Mouse (Mus musculus) naive thymus-derived CD4-positive, alpha-beta T cell, adult 2 months (primary cell): ENCODE measurements around the gene Plxnb1.

Experiments used
- DNase-seq: peaks from one replicate; pipeline ENCODE4 v3.0.0-alpha.2; 2011; ENCODE audit warnings: low read depth

The Plxnb1 gene

DNA sequence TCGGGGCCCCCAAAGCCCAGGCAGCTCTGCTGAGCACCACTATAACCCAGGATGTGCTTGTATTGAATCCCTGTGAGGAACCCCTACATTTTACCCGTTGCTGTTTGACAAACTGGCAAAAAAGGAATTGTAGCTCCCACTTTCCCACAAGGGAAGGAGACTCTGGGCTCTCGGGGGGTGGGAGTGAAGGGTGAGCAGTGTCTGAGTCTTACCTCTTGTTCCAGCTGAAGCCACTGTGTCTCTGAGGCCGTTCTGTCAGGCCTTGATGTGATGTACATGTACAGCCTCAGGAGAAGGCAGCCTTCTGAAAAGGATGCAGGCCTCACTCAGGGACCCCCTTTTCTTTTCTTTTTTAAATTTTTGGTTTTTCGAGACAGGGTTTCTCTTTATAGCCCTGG lies 34.3 kb upstream of the Plxnb1 start:
- DNase-seq: no peak

GRCm38 (mm10) chr9:109068095-109068735 lies 27.0 kb upstream of the Plxnb1 start:
- peak; percentile 33 for DNase-seq

DNA sequence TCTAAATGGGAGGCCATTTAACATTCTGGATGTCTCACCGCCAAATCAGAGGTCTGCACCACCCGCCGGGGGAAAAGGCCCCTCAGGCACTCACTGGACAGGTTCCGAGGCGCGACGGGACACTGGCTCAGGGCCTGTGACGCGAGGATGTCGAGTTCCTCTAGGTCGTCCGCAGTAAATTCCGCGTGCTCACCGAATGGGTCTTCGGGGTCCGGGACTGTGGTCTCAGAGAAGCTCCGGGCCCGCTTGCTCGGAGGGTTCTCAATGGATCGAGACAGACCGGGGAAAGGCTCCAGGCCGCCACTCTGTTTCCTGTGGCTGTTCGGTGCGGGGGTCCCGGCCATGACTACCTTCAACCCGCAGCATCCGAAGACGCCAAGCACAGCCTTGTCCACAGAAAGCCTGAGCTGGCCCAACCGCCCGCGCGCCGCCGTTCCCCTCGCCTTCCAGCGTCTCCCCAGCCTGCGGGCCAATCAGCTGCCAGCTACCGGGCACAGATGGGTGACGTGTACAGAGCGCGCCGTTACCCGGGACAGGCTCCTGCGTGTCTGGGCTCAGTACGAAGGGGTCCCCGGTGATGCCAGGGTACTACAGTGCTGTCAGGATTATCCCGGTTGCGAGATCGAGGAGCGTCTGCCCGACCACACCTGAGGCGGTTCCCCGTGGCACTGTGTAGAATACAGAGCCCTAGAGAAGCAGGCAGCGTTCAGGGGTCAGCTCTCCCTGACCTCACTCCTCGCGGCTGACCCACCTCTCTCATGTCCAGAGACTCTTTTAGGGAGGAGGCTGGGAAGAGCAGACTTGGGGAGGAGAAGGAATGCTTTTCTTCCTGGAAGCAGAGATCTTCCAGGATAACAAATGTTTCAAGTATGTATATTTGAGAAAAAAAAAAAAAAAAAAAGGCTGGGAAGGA lies 21.3 kb upstream of the Plxnb1 start, which contains the start of gene Atrip:
Atrip (minus strand) TSS at position 464 of the 913 bp plus-strand sequence.
- peak; percentile 87 for DNase-seq

DNA sequence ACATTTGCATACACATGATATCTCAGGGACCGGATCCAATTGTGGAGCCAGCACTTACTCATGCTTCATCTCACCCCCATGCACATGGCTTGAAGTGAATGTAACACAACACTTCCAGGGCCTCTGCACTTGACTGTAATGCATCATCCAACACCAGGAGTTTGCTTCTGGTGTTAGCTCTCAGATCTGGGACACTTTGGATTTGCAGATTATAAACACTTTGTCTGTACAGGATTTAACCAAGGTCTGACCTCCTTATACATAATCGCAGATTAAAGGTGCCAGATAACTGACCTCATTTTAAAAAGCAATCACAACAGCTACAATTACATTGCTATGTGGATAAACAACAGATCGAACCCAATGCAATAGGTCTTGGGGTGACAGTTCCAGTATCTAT lies 14.7 kb upstream of the Plxnb1 start:
- DNase-seq: no peak

DNA sequence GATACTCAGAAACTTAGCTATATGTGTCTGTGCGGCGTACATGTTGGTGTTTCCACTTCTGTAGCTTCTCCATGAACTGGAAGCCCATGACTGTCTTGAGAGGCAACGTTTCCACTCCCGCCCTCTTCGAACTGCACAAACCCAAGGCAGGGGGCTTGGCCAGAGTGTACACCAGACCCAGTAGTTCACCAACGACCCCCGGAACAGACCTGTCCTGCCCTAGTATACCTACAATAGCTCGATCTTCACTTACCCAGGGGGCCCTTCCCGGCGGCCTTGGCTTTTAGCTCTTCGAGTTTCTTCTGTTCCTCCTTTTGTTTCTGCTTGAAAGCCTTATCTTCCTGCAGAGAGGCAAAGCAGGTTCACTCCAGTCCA lies 13.5 kb upstream of the Plxnb1 start:
- no peak for DNase-seq

GRCm38 (mm10) chr9:109082124-109082800 lies 12.9 kb upstream of the Plxnb1 start, which contains the start of the genes Ccdc51 and Tma7:
Gene Ccdc51, plus strand, starts transcription at chr9:109082493.
Gene Tma7, minus strand, starts transcription at chr9:109082587.
- peak; percentile 84 for DNase-seq

GRCm38 (mm10) chr9:109084922-109085321 lies 10.3 kb upstream of the Plxnb1 start:
- DNase-seq: peak; percentile 55

DNA sequence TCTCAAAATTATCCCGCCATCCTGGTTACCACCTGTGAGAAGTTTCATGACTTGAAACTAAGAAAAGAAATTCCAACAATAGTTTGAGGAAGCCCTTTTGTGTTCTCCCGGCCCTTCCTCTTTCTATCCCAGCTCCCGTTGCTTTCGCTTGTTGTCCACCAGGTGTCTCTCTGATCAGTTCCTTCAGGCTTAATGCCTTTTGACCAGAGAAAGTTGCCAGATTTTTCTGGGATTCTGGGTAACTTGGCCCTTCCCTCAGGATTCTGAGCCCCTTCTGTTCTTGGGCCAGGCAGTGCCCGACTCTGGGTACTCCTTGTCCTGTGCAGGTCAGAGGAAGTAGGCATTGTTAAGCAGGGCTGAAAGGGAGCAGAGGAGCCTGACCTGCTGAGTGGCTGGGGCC lies 7.2 kb upstream of the Plxnb1 start:
- DNase-seq: no peak

DNA sequence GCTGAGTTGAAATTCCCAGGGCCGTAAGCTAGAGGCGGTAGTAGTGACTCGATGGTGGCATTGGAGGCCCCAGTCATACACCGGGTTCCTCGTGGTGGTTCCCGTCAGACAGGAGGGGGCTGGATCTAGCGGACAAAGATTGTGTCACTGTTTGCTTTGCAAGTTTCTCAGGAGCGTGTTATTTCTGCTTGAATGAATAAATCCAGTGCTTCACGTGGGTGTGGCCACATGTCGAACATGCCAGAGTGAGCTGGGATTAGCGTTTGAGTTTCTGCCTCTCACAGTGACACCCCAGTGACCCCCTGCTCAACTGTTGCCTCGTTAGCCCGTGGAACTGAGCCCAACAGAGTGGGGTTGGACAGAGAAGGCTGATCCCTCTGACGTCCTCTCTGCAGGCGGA lies 4.7 kb upstream of the Plxnb1 start:
- DNase-seq: no peak

- no peak for DNase-seq
These were observed 3.4 kb upstream of the Plxnb1 start for GRCm38 (mm10) chr9:109091802-109092201.

GRCm38 (mm10) chr9:109092799-109093198 lies 2.4 kb upstream of the Plxnb1 start:
- no peak for DNase-seq

GRCm38 (mm10) chr9:109093786-109094552 lies 1.2 kb upstream of the Plxnb1 start:
- DNase-seq: no peak

GRCm38 (mm10) chr9:109094553-109095136 lies 544 bp upstream of the Plxnb1 start:
- DNase-seq: peak; percentile 23

DNA sequence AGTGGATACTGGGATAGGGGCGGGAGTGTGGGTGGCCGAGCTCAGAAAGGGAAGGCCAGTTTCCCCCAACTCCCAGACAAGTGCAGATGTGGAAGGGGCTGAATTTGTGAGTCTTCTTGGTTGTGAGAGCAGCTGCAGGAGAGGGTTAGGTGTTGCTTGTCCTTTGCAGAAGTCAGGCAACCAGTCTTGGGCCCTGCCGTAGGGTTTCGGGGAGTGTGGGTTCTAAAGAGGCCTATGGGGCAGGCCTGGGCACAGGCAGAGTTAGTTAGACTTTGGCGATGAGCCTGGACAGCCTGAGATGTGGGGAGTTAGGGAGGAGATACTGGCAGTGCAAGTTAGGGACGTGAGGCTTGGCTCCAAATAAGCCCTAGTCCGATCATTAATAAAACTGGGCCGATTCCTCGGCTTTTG lies 1.1 kb downstream of the Plxnb1 start:
- DNase-seq: no peak

GRCm38 (mm10) chr9:109096856-109097255 lies 1.7 kb downstream of the Plxnb1 start:
- DNase-seq: no peak

- DNase-seq: no peak
These were observed 2.1 kb downstream of the Plxnb1 start for GRCm38 (mm10) chr9:109097291-109097690.

GRCm38 (mm10) chr9:109097831-109098230 lies 2.6 kb downstream of the Plxnb1 start:
- DNase-seq: no peak

GRCm38 (mm10) chr9:109098366-109098765 lies 3.2 kb downstream of the Plxnb1 start:
- no peak for DNase-seq

DNA sequence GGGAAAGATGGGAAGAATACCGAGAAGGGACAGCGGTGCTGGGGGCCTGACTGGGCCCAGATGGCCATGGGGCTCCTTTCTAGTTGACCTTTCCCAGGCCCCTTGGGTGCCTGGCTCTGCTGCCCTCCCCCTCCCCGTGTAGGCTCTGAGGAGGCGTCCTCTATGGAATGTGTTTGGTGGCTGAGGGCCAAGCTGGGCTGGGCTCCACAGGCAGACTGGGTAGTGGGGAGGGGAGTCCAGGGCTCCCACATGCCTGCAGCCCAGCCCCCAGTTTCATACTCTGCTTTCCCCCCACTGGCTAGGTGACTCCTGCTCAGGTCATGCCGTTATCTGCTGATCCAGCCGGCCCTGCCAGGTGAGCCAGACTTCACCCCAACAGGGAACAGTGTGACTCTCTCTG lies 3.8 kb downstream of the Plxnb1 start:
- no peak for DNase-seq

GRCm38 (mm10) chr9:109100307-109100928 lies 5.2 kb downstream of the Plxnb1 start:
- DNase-seq: no peak

DNA sequence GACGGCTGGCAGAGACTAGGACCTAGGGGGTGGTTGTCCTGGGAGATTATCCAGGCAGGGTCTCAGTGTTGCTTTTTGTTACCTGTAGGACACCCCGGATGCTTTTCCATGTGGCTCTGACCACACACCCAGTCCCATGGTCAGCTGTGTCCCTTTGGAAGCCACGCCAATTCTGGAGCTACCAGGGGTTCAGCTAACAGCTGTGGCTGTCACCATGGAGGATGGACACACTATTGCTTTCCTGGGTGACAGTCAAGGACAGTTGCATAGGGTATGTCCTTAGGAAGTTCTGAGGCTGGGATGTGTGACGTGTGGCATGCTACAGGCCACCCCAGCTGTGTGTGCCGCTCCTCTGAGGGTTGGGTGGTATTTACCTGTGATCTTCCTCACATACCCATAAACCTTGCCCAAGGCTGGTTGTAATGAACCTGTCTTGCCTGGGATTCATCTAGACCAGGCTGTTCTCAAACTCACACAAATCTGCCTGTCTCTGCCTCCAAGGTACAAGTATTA lies 6.8 kb downstream of the Plxnb1 start:
- DNase-seq: no peak
